Mouse (Mus musculus) kidney, adult 2 months (tissue): ENCODE data around the gene Npas4. TPM values are rescaled to one million over a fixed set of nuclear protein-coding genes. Genes with fewer than 3 reads are reported as not detected.
"Not testable (repeated sequence)": the region's sequence is repeated elsewhere in the genome, so short reads cannot be mapped to it uniquely, and the experiment has no call there.

Source experiments
- DNase-seq: peaks from one replicate; pipeline ENCODE4 v3.0.0; 2021
- H3K27ac ChIP-seq: fragments of 200-500 bp; 2 replicates; pipeline ENCODE4 v1.5.1; 2012; ENCODE audit warnings: low read depth, low read length, control low read depth, inconsistent platforms; ENCODE audit not compliant: insufficient read depth
- H3K27me3 ChIP-seq: fragments of 200-500 bp; replicated peaks from 2 replicates; pipeline ENCODE4 v1.6.1; 2012; ENCODE audit warnings: mild to moderate bottlenecking, moderate library complexity, low read length, inconsistent platforms; ENCODE audit not compliant: control insufficient read depth, insufficient read depth
- H3K36me3 ChIP-seq: fragments of 200-500 bp; 2 replicates; pipeline ENCODE4 v1.6.1; 2012; ENCODE audit warnings: mild to moderate bottlenecking, moderate library complexity, low read length, inconsistent platforms; ENCODE audit not compliant: control insufficient read depth, insufficient read depth
- H3K4me1 ChIP-seq: fragments of 200-500 bp; 2 replicates; pipeline ENCODE4 v1.6.1; 2011; ENCODE audit warnings: low read length; ENCODE audit not compliant: control insufficient read depth, insufficient read depth
- H3K4me3 ChIP-seq: fragments of 200-500 bp; 2 replicates; pipeline ENCODE4 v1.5.1; 2011; ENCODE audit warnings: mild to moderate bottlenecking, low read depth, low read length, control low read depth; ENCODE audit not compliant: insufficient read depth
- CTCF ChIP-seq: fragments of 200-500 bp; conservative IDR thresholded peaks from 2 replicates; pipeline ENCODE4 v1.5.1; 2011; ENCODE audit warnings: low read depth, mild to moderate bottlenecking, control low read depth, low read length, moderate library complexity, mixed read lengths; ENCODE audit not compliant: insufficient read depth, insufficient read length
- POLR2A ChIP-seq: fragments of 200-500 bp; IDR thresholded peaks from one replicate; pipeline ENCODE4 v1.6.1; 2011; ENCODE audit warnings: low read depth, low read length, control low read depth
- WGBS: fragments of 180-500 bp; shearing (Covaris S2); methylation state at CpG from one replicate; pipeline ENCODE4 v1.1.7; 2018; 5-methylcytosine and 5-hydroxymethylcytosine counted together
- polyA plus RNA-seq: library from polyadenylated mRNA; depleted of rRNA; stranded (reverse); fragments of >200 nt; gene quantifications from 2 replicates; pipeline ENCODE4 v1.2.3, GENCODE M21; 2012

Gene Npas4
- polyA plus RNA-seq, 1 experiment, result 0.05 TPM

DNA sequence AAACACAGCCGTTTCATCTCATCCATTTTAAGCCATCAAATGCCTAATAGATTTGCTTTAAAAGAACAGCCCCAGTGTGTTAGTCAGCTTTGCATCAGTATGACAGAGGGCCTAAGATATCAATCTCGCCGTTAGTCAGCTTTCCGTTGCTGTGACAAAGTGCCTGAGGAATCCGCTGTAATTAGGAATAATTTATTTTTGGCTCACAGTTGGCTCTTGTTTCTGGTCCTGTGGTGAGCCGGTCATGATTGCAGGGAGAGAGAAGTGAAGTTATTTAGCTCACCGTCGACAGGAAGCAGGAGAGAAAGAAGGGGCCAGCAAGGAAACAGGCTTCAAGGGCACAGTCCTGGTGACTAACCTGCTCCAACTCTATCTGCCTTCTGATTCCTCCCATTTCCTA is 23.0 kb upstream of the Npas4 start:
- Histone ChIP-seq H3K4me1 (peaks cover 7% of the 10 kb centered on the region), H3K4me3 (no peak overlapping the region), H3K27ac (no peak overlapping the region), H3K36me3 (no peaks in the 10 kb centered on the region), H3K27me3 (no peaks in the 10 kb centered on the region; the same call in 1 of the 2 replicates)
- DNase-seq, result no peak
- TF ChIP-seq CTCF (no peak), POLR2A (no peak)
- 48% methylated on average over 8 of the region's 8 CpGs for WGBS

DNA sequence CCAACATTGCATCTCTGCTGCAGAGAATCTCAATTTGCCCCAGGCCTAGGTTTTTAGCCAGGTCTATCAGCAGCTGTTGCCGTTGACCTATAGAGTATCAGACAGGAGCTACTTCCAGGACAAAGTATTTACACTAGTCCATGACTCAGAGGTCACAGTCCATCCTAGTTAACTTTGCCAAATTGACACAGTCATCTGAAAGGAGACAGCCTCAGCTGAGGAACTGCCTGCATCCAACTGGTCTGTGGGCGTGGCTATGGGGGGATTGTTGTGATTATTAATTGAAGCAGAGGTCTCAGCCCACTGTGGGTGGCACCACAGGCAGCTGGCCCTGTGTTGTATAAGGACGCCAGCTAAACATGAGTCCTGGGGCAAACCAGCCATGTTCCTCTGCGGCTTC is 14.8 kb upstream of the Npas4 start:
- H3K27me3 ChIP-seq, result no peaks in the 10 kb centered on the region; the same call in 1 of the 2 replicates
- WGBS, result 60% methylated on average over 4 of the region's 4 CpGs
- H3K4me1 ChIP-seq, result no peaks in the 10 kb centered on the region
- no peak for TF ChIP-seq POLR2A
- no peak for TF ChIP-seq CTCF
- H3K36me3 ChIP-seq, result no peaks in the 10 kb centered on the region
- DNase-seq, result peak; percentile 25
- H3K27ac ChIP-seq, result no peak overlapping the region
- H3K4me3 ChIP-seq, result no peak overlapping the region

DNA sequence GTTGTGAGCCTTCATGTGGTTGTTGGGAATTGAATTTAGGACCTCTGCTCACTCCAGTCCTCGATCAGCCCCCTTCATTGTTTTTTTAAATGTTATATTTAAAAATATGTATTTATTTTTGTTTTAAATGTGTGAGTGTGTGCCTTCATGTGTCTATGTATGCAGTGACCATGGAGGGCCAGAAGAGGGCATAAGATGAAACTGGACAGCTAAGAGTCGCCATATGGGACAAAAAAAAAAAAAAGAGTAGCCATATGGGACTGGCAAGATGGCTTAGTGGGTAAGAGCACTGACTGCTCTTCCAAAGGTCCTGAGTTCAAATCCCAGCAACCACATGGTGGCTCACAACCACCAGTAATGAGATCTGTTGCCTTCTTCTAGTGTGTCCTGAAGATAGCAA is 13.5 kb upstream of the Npas4 start:
- 55% methylated on average over 2 of the region's 2 CpGs for WGBS

DNA sequence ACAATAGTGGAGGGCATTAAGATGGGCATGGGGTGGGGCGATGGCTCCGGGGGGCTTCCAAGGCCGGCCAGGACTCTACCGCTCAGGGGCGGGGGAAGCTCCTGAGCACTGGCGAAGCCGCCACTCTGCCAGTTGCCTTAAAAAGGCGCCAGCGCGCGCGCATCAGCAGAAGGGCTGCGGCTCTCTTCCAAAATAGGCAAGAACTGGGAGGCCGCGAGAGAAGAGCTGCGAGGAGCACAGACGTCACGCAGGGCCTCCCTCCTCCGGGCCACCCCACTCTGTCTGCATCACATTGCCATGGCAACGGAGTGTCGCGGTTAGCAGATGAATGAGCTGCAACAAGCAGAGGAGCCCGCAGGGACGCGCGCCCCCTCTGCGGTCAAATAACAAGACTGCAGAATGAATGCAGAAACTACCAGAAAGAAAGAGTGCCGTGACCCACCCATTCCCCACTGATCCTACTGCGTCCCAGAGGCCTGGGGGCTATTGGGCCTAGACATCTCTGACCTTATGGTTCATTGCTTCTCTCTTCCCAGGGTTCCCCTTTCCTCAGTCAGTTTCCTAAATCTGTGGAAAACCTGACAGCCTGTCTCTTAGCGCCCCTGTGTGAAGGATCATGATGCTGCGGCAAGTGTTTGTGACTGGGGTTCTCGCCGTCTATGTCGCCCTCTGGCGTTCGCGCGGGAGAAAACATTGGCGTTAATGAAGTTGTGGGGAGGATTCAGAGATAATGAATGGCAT is 11.7 kb upstream of the Npas4 start:
- Histone ChIP-seq H3K27ac (no peak overlapping the region), H3K4me1 (no peaks in the 10 kb centered on the region), H3K4me3 (no peak overlapping the region), H3K27me3 (no peaks in the 10 kb centered on the region), H3K36me3 (no peaks in the 10 kb centered on the region)
- TF ChIP-seq CTCF (peak; percentile 95), POLR2A (no peak)
- WGBS, result 1% methylated on average over 39 of the region's 39 CpGs
- DNase-seq, result peak; percentile 73

More for the DNA sequence above, 13.5 kb upstream of the Npas4 start:
- H3K27me3 ChIP-seq, H3K4me1 ChIP-seq, H3K27ac ChIP-seq, H3K4me3 ChIP-seq, DNase-seq, H3K36me3 ChIP-seq: not testable (repeated sequence)

DNA sequence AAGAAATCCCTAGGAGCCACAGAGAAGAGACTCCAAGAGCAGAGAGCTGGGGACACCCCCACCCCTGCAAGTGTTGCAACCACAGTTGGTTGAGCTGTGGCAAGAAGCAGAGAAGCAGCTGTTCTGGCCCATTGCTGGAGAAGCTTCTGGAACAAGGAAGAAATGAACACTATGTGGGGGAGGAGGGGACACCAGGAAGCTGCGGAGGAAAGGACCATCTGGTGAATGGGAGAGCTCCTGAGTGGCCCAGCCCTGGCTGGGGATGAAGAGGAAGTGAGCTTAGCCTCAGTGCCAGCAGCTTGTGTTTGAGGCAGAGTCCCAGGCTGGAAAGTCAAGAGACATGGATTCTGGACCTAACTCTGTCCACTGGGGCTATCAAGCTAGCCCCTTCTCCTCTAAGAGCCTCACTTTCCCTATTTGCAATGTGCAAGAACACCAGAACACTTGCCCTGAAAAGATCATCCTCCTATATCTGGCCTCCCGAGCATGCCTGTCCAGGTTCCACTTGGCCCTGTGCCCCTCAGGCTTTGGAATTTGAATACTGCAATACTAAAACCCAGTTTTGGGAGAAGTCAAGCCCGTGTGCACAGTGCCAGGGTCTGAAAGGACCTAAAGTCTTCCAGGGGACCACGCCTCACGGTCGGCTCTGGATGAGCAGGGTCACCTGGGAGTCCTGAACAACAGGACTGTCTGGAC is 9.5 kb upstream of the Npas4 start:
- WGBS, result 60% methylated on average over 6 of the region's 6 CpGs
- H3K4me3 ChIP-seq, result no peak overlapping the region
- TF ChIP-seq CTCF (no peak), POLR2A (no peak)

DNA sequence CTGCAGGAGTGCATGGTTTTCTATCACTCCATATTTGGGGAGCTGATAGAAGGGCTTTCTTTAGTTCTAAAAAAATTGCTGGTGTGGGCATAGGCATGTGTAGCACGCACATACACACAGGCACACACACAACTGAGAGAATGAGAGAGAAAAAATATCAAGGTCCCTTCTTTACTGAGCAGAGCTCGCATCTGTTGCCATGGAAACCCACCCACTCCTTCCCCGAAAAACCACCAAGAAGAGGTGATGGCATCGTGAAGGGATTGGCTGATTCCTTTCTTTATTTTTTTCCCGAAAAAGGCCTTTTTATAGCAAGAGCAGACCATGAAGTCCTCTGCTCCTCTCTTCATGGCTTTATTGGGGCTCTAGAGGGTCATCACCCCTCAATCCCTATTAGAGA is 3.9 kb upstream of the Npas4 start:
- Histone ChIP-seq H3K4me1 (no peaks in the 10 kb centered on the region), H3K27me3 (0 out of 2 replicates have a peak, but pooled peaks cover 2% of the 10 kb centered on the region), H3K27ac (no peak overlapping the region), H3K36me3 (no peaks in the 10 kb centered on the region), H3K4me3 (no peak overlapping the region)
- TF ChIP-seq CTCF, result no peak
- no peak for TF ChIP-seq POLR2A
- WGBS, result 63% methylated on average over 5 of the region's 5 CpGs
- DNase-seq, result no peak

More for the DNA sequence above, 9.5 kb upstream of the Npas4 start:
- no peak for DNase-seq
- Histone ChIP-seq H3K4me1 (no peaks in the 10 kb centered on the region), H3K27me3 (no peaks in the 10 kb centered on the region), H3K36me3 (no peaks in the 10 kb centered on the region), H3K27ac (no peak overlapping the region)

DNA sequence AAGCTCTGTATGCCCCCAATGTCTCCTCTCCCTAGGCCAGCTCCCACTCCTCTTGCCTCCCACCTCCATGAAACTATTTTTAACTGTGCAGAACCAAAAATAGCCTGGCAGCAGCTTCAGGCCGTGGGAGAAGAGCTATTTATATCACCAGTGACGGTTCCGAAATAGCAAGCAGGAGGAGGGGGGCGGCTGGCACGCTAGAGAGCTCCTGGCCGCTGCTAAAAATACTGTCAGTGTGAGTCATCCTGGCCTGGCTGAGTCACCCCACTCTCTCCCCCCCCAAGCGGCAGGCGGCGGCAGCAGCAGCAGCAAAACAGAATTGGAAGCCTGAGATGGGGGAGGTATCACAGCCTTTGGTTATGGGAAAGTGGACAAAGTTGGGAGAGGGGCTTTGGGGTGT is 2.8 kb upstream of the Npas4 start:
- H3K4me1 ChIP-seq, result no peaks in the 10 kb centered on the region
- no peaks in the 10 kb centered on the region for H3K36me3 ChIP-seq
- WGBS, result under 1% methylated on average over 9 of the region's 9 CpGs
- no peak overlapping the region for H3K27ac ChIP-seq
- 0 out of 2 replicates have a peak, but pooled peaks cover 3% of the 10 kb centered on the region for H3K27me3 ChIP-seq
- no peak for TF ChIP-seq POLR2A
- no peak for TF ChIP-seq CTCF
- peak; percentile 23 for DNase-seq
- H3K4me3 ChIP-seq, result no peak overlapping the region
